Mouse (Mus musculus): ENCODE measurements around the gene Dcaf1. TPM values are rescaled to one million over a fixed set of nuclear protein-coding genes. Genes with fewer than 3 reads are reported as not detected.

Dcaf1 gene
- total and polyA plus RNA-seq, 3 experiments: 9.2 to 111 (median 72.4) TPM

GRCm38 (mm10) chr9:106785206-106785605 is 36.5 kb upstream of the Dcaf1 start:
- H3K9me3 ChIP-seq (replicated peaks): no peaks in the 10 kb centered on the region
- H3K27me3 ChIP-seq (ENCODE audit: insufficient read depth, low read length): no peaks in the 10 kb centered on the region
- no peak for DNase-seq (ENCODE audit: low spot score)
- ATAC-seq (ENCODE audit: extremely low read depth, insufficient number of reproducible peaks, low FRiP score, poor library complexity, severe bottlenecking): no peak
- no peak overlapping the region for H3K4me3 ChIP-seq (ENCODE audit: low read depth, low read length)
- peaks cover 16% of the 10 kb centered on the region for H3K4me1 ChIP-seq (ENCODE audit: insufficient read depth, low read depth, low read length)
- no peak for TF ChIP-seq GATA1 (IDR thresholded peaks at IDR 0.05; ENCODE audit: borderline replicate concordance, low read length)
- no peak for TF ChIP-seq POLR2AphosphoS5 (IDR thresholded peaks at IDR 0.05; ENCODE audit: insufficient replicate concordance, low read depth, low read length)
- TF ChIP-seq GATA2 (IDR thresholded peaks at IDR 0.05; ENCODE audit: borderline replicate concordance, low read depth, low read length): no peak
- no peak for TF ChIP-seq CTCF (IDR thresholded peaks at IDR 0.05; ENCODE audit: low read depth, low read length)
- TF ChIP-seq TAL1 (conservative IDR thresholded peaks at IDR 0.05; ENCODE audit: low read depth, low read length): no peak
- peaks cover 11% of the 10 kb centered on the region for H3K36me3 ChIP-seq (replicated peaks)

- peaks cover 7% of the 10 kb centered on the region for H3K36me3 ChIP-seq (replicated peaks)
- H3K4me3 ChIP-seq (ENCODE audit: low read depth, low read length): peak overlapping the region; percentile 95
- H3K4me1 ChIP-seq (ENCODE audit: insufficient read depth, low read depth, low read length): peaks cover 25% of the 10 kb centered on the region
- H3K9me3 ChIP-seq (replicated peaks): no peaks in the 10 kb centered on the region
- TF ChIP-seq TAL1 (conservative IDR thresholded peaks at IDR 0.05; ENCODE audit: low read depth, low read length): no peak
- TF ChIP-seq CTCF (IDR thresholded peaks at IDR 0.05; ENCODE audit: low read depth, low read length): no peak
- TF ChIP-seq GATA2 (IDR thresholded peaks at IDR 0.05; ENCODE audit: borderline replicate concordance, low read depth, low read length): no peak
- TF ChIP-seq GATA1 (IDR thresholded peaks at IDR 0.05; ENCODE audit: borderline replicate concordance, low read length): no peak
- no peak for TF ChIP-seq POLR2AphosphoS5 (IDR thresholded peaks at IDR 0.05; ENCODE audit: insufficient replicate concordance, low read depth, low read length)
- peak; percentile 9 for DNase-seq (ENCODE audit: low spot score)
- ATAC-seq (ENCODE audit: extremely low read depth, insufficient number of reproducible peaks, low FRiP score, poor library complexity, severe bottlenecking): no peak; the same call in 1 of the 2 replicates
- H3K27me3 ChIP-seq (ENCODE audit: insufficient read depth, low read length): peaks cover 11% of the 10 kb centered on the region
Measured at GRCm38 (mm10) chr9:106787979-106788811, 33.5 kb upstream of the Dcaf1 start.

GRCm38 (mm10) chr9:106788812-106789321 is 32.8 kb upstream of the Dcaf1 start, which contains the start of gene Rad54l2:
Gene Rad54l2, minus strand, starts transcription at chr9:106789194.
- no peaks in the 10 kb centered on the region for H3K9me3 ChIP-seq (replicated peaks)
- peaks cover 4% of the 10 kb centered on the region for H3K36me3 ChIP-seq (replicated peaks)
- peak within 1 kb of the TSS; percentile 95 for H3K4me3 ChIP-seq (ENCODE audit: low read depth, low read length)
- ATAC-seq (ENCODE audit: extremely low read depth, insufficient number of reproducible peaks, low FRiP score, poor library complexity, severe bottlenecking) (peak; percentile 45), DNase-seq (ENCODE audit: low spot score) (peak; percentile 80)
- TF ChIP-seq CTCF (IDR thresholded peaks at IDR 0.05; ENCODE audit: low read depth, low read length): no peak
- TF ChIP-seq GATA2 (IDR thresholded peaks at IDR 0.05; ENCODE audit: borderline replicate concordance, low read depth, low read length): no peak
- no peak for TF ChIP-seq TAL1 (conservative IDR thresholded peaks at IDR 0.05; ENCODE audit: low read depth, low read length)
- TF ChIP-seq POLR2AphosphoS5 (IDR thresholded peaks at IDR 0.05; ENCODE audit: insufficient replicate concordance, low read depth, low read length): no peak
- TF ChIP-seq GATA1 (IDR thresholded peaks at IDR 0.05; ENCODE audit: borderline replicate concordance, low read length): no peak
- peaks cover 14% of the 10 kb centered on the region for H3K27me3 ChIP-seq (ENCODE audit: insufficient read depth, low read length)
- H3K4me1 ChIP-seq (ENCODE audit: insufficient read depth, low read depth, low read length): peaks cover 25% of the 10 kb centered on the region

GRCm38 (mm10) chr9:106789363-106789762 is 32.3 kb upstream of the Dcaf1 start:
- H3K4me3 ChIP-seq (ENCODE audit: low read depth, low read length): peak overlapping the region; percentile 95
- no peak for ATAC-seq (ENCODE audit: extremely low read depth, insufficient number of reproducible peaks, low FRiP score, poor library complexity, severe bottlenecking)
- H3K4me1 ChIP-seq (ENCODE audit: insufficient read depth, low read depth, low read length): peaks cover 25% of the 10 kb centered on the region
- H3K27me3 ChIP-seq (ENCODE audit: insufficient read depth, low read length): peaks cover 18% of the 10 kb centered on the region
- no peak for TF ChIP-seq TAL1 (conservative IDR thresholded peaks at IDR 0.05; ENCODE audit: low read depth, low read length)
- TF ChIP-seq GATA2 (IDR thresholded peaks at IDR 0.05; ENCODE audit: borderline replicate concordance, low read depth, low read length): no peak
- DNase-seq (ENCODE audit: low spot score): no peak
- H3K9me3 ChIP-seq (replicated peaks): no peaks in the 10 kb centered on the region
- H3K36me3 ChIP-seq (replicated peaks): peaks cover 3% of the 10 kb centered on the region

GRCm38 (mm10) chr9:106790831-106791230 is 30.8 kb upstream of the Dcaf1 start:
- peaks cover 21% of the 10 kb centered on the region for H3K4me1 ChIP-seq (ENCODE audit: insufficient read depth, low read depth, low read length)
- H3K27me3 ChIP-seq (ENCODE audit: insufficient read depth, low read length): peaks cover 26% of the 10 kb centered on the region
- H3K9me3 ChIP-seq (replicated peaks): no peaks in the 10 kb centered on the region
- ATAC-seq (ENCODE audit: extremely low read depth, insufficient number of reproducible peaks, low FRiP score, poor library complexity, severe bottlenecking) (no peak), DNase-seq (ENCODE audit: low spot score) (no peak)
- no peaks in the 10 kb centered on the region for H3K36me3 ChIP-seq (replicated peaks)
- H3K4me3 ChIP-seq (ENCODE audit: low read depth, low read length): no peak overlapping the region
- TF ChIP-seq POLR2AphosphoS5 (IDR thresholded peaks at IDR 0.05; ENCODE audit: insufficient replicate concordance, low read depth, low read length) (no peak), CTCF (IDR thresholded peaks at IDR 0.05; ENCODE audit: low read depth, low read length) (no peak), TAL1 (conservative IDR thresholded peaks at IDR 0.05; ENCODE audit: low read depth, low read length) (no peak), GATA2 (IDR thresholded peaks at IDR 0.05; ENCODE audit: borderline replicate concordance, low read depth, low read length) (no peak), GATA1 (IDR thresholded peaks at IDR 0.05; ENCODE audit: borderline replicate concordance, low read length) (no peak)

- Histone ChIP-seq H3K4me3 (ENCODE audit: low read depth, low read length) (no peak overlapping the region), H3K9me3 (replicated peaks) (peaks cover 19% of the 10 kb centered on the region), H3K27me3 (ENCODE audit: insufficient read depth, low read length) (peaks cover 12% of the 10 kb centered on the region), H3K4me1 (ENCODE audit: insufficient read depth, low read depth, low read length) (no peaks in the 10 kb centered on the region), H3K36me3 (replicated peaks) (no peaks in the 10 kb centered on the region)
- TF ChIP-seq CTCF (IDR thresholded peaks at IDR 0.05; ENCODE audit: low read depth, low read length) (no peak), POLR2AphosphoS5 (IDR thresholded peaks at IDR 0.05; ENCODE audit: insufficient replicate concordance, low read depth, low read length) (no peak), GATA2 (IDR thresholded peaks at IDR 0.05; ENCODE audit: borderline replicate concordance, low read depth, low read length) (no peak), TAL1 (conservative IDR thresholded peaks at IDR 0.05; ENCODE audit: low read depth, low read length) (no peak), GATA1 (IDR thresholded peaks at IDR 0.05; ENCODE audit: borderline replicate concordance, low read length) (no peak)
- no peak for ATAC-seq (ENCODE audit: extremely low read depth, insufficient number of reproducible peaks, low FRiP score, poor library complexity, severe bottlenecking)
- no peak for DNase-seq (ENCODE audit: low spot score)
Measured at GRCm38 (mm10) chr9:106806503-106806902, 15.2 kb upstream of the Dcaf1 start.
